Mouse (Mus musculus) WW6 (cell line): Measurements from ENCODE around the gene Sema3d.

Source experiments
- DNase-seq: peaks from one replicate; pipeline ENCODE4 v3.0.0-alpha.2; 2013; ENCODE audit warnings: low read depth, low spot score

The Sema3d gene

GRCm38 (mm10) chr5:12383133-12383959 is at the start of gene Sema3d:
TSS of gene Sema3d (plus strand) at chr5:12383385.
- DNase-seq: peak; percentile 34

GRCm38 (mm10) chr5:12377261-12377660 is 5.9 kb upstream of the Sema3d start:
- no peak for DNase-seq

GRCm38 (mm10) chr5:12378900-12379299 is 4.3 kb upstream of the Sema3d start:
- no peak for DNase-seq

- no peak for DNase-seq
Observed at GRCm38 (mm10) chr5:12382010-12382409, 1.2 kb upstream of the Sema3d start.

GRCm38 (mm10) chr5:12383960-12384285 is 738 bp downstream of the Sema3d start:
- DNase-seq: no peak

- DNase-seq: no peak
Observed at GRCm38 (mm10) chr5:12392667-12393066, 9.5 kb downstream of the Sema3d start.

- DNase-seq: no peak
Observed at GRCm38 (mm10) chr5:12399271-12399670, 16.1 kb downstream of the Sema3d start.

- no peak for DNase-seq
Observed at GRCm38 (mm10) chr5:12404229-12404628, 21.0 kb downstream of the Sema3d start.

- no peak for DNase-seq
Observed at GRCm38 (mm10) chr5:12412595-12412994, 29.4 kb downstream of the Sema3d start.

- DNase-seq: no peak
Observed at GRCm38 (mm10) chr5:12423264-12423663, 40.1 kb downstream of the Sema3d start.

- no peak for DNase-seq
Observed at GRCm38 (mm10) chr5:12441737-12442136, 58.6 kb downstream of the Sema3d start.

- DNase-seq: no peak
Observed at GRCm38 (mm10) chr5:12442176-12443105, 59.3 kb downstream of the Sema3d start.

GRCm38 (mm10) chr5:12451089-12451488 is 67.9 kb downstream of the Sema3d start:
- DNase-seq: no peak

- no peak for DNase-seq
Observed at GRCm38 (mm10) chr5:12454946-12455345, 71.8 kb downstream of the Sema3d start.

- DNase-seq: no peak
Observed at GRCm38 (mm10) chr5:12457509-12457908, 74.3 kb downstream of the Sema3d start.

- no peak for DNase-seq
Observed at GRCm38 (mm10) chr5:12467568-12468336, 84.6 kb downstream of the Sema3d start.

- no peak for DNase-seq
Observed at GRCm38 (mm10) chr5:12474904-12475638, 91.9 kb downstream of the Sema3d start.

GRCm38 (mm10) chr5:12475639-12475916 is 92.4 kb downstream of the Sema3d start:
- DNase-seq: no peak

GRCm38 (mm10) chr5:12487926-12488325 is 104.7 kb downstream of the Sema3d start:
- no peak for DNase-seq

GRCm38 (mm10) chr5:12491704-12492103 is 108.5 kb downstream of the Sema3d start:
- no peak for DNase-seq

- no peak for DNase-seq
Observed at GRCm38 (mm10) chr5:12498227-12498928, 115.2 kb downstream of the Sema3d start.
